Mouse (Mus musculus) olfactory bulb, adult 2 months (tissue): ENCODE data around the gene Nhlrc2. TPM values are rescaled to one million over a fixed set of nuclear protein-coding genes. Genes with fewer than 3 reads are reported as not detected.

Experiments used
- H3K27ac ChIP-seq: fragments of 200-500 bp; 2 replicates; pipeline ENCODE4 v1.5.1; 2012; ENCODE audit warnings: low read depth, low read length; ENCODE audit not compliant: insufficient read depth
- H3K4me1 ChIP-seq: fragments of 200-500 bp; 2 replicates; pipeline ENCODE4 v1.6.1; 2012; ENCODE audit warnings: low read length; ENCODE audit not compliant: control insufficient read depth, insufficient read depth
- H3K4me3 ChIP-seq: fragments of 200-500 bp; 2 replicates; pipeline ENCODE4 v1.5.1; 2012; ENCODE audit warnings: mild to moderate bottlenecking, low read depth, low read length, moderate library complexity; ENCODE audit not compliant: insufficient read depth
- CTCF ChIP-seq: fragments of 200-500 bp; IDR thresholded peaks from 2 replicates; pipeline ENCODE4 v1.5.1; 2012; ENCODE audit warnings: low read depth, mild to moderate bottlenecking, low read length, moderate library complexity; ENCODE audit not compliant: insufficient read depth
- POLR2A ChIP-seq: fragments of 200-500 bp; IDR thresholded peaks from 2 replicates; pipeline ENCODE4 v1.6.1; 2012; ENCODE audit warnings: mild to moderate bottlenecking, low read depth, low read length, moderate library complexity; ENCODE audit not compliant: insufficient read depth
- WGBS: fragments of 180-500 bp; shearing (Covaris S2); methylation state at CpG from one replicate; pipeline ENCODE4 v1.1.7; 2018; 5-methylcytosine and 5-hydroxymethylcytosine counted together
- polyA plus RNA-seq: library from polyadenylated mRNA; stranded (reverse); fragments of >200 nt; gene quantifications from 2 replicates; pipeline ENCODE4 v1.2.4, GENCODE M21; 2012; ENCODE audit warnings: low replicate concordance; ENCODE audit not compliant: missing spikeins, insufficient read depth, insufficient read length

Nhlrc2 gene
- polyA plus RNA-seq, 1 experiment: not detected

- Histone ChIP-seq H3K4me3 (no peak overlapping the region), H3K4me1 (peaks cover 5% of the 10 kb centered on the region; the same call in 1 of the 2 replicates), H3K27ac (no peak overlapping the region)
- TF ChIP-seq CTCF (no peak), POLR2A (no peak)
- 64% methylated on average over 3 of the region's 3 CpGs for WGBS
These were observed 51.9 kb downstream of the Nhlrc2 start for GRCm38 (mm10) chr19:56599996-56600395.

GRCm38 (mm10) chr19:56600797-56601196 is 52.7 kb downstream of the Nhlrc2 start:
- 91% methylated on average over 7 of the region's 7 CpGs for WGBS
- TF ChIP-seq POLR2A: no peak
- TF ChIP-seq CTCF: no peak
- no peak overlapping the region for H3K27ac ChIP-seq
- peaks cover 5% of the 10 kb centered on the region; the same call in 1 of the 2 replicates for H3K4me1 ChIP-seq
- no peak overlapping the region for H3K4me3 ChIP-seq

DNA sequence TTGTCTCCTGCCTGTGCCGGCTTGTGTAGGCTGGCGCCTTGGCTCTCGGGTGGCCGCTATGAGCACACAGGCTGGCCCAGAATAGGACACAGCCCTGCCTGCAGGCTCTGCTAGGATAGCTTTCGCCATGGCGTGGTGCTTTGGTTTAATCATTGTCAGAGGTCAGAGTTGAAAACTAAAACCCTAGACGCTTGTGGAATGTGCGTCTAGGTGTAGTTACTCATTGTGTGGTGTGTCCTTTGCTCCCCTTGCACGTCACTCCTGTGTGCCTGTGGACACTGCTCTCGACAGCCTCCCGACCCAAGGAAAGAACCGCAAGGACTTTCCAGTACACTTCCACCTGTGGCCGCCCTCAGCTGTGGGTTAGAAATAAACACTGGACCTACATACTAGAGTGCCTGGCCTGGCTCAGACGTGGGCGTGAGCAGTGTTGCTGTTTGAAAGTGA is 53.9 kb downstream of the Nhlrc2 start:
- 85% methylated on average over 15 of the region's 15 CpGs for WGBS
- Histone ChIP-seq H3K4me3 (no peak overlapping the region), H3K4me1 (peaks cover 5% of the 10 kb centered on the region; the same call in 1 of the 2 replicates), H3K27ac (no peak overlapping the region)
- TF ChIP-seq POLR2A (no peak), CTCF (no peak)

GRCm38 (mm10) chr19:56608946-56609345 is 60.9 kb downstream of the Nhlrc2 start:
- no peak for TF ChIP-seq CTCF
- no peak for TF ChIP-seq POLR2A
- Histone ChIP-seq H3K27ac (no peak overlapping the region), H3K4me3 (no peak overlapping the region), H3K4me1 (no peaks in the 10 kb centered on the region)
- WGBS: 85% methylated on average over 5 of the region's 5 CpGs

- 89% methylated on average over 5 of the region's 5 CpGs for WGBS
- Histone ChIP-seq H3K4me1 (peaks cover 8% of the 10 kb centered on the region), H3K4me3 (no peak overlapping the region), H3K27ac (no peak overlapping the region)
- TF ChIP-seq CTCF (no peak), POLR2A (no peak)
These were observed 66.1 kb downstream of the Nhlrc2 start for GRCm38 (mm10) chr19:56614131-56614530.

GRCm38 (mm10) chr19:56618845-56619244 is 70.8 kb downstream of the Nhlrc2 start:
- Histone ChIP-seq H3K4me1 (peaks cover 10% of the 10 kb centered on the region), H3K4me3 (no peak overlapping the region), H3K27ac (no peak overlapping the region)
- 33% methylated on average over 9 of the region's 9 CpGs for WGBS
- TF ChIP-seq POLR2A: no peak
- no peak for TF ChIP-seq CTCF

- no peak for TF ChIP-seq POLR2A
- no peak for TF ChIP-seq CTCF
- Histone ChIP-seq H3K27ac (no peak overlapping the region), H3K4me1 (peaks cover 10% of the 10 kb centered on the region), H3K4me3 (no peak overlapping the region)
- WGBS: 66% methylated on average over 4 of the region's 4 CpGs
These were observed 71.5 kb downstream of the Nhlrc2 start for GRCm38 (mm10) chr19:56619546-56619945.

- 93% methylated on average over 7 of the region's 7 CpGs for WGBS
- no peak for TF ChIP-seq CTCF
- TF ChIP-seq POLR2A: no peak
- H3K4me1 ChIP-seq: peaks cover 10% of the 10 kb centered on the region
- no peak overlapping the region for H3K27ac ChIP-seq
- H3K4me3 ChIP-seq: no peak overlapping the region
These were observed 73.8 kb downstream of the Nhlrc2 start for GRCm38 (mm10) chr19:56621876-56622275.

DNA sequence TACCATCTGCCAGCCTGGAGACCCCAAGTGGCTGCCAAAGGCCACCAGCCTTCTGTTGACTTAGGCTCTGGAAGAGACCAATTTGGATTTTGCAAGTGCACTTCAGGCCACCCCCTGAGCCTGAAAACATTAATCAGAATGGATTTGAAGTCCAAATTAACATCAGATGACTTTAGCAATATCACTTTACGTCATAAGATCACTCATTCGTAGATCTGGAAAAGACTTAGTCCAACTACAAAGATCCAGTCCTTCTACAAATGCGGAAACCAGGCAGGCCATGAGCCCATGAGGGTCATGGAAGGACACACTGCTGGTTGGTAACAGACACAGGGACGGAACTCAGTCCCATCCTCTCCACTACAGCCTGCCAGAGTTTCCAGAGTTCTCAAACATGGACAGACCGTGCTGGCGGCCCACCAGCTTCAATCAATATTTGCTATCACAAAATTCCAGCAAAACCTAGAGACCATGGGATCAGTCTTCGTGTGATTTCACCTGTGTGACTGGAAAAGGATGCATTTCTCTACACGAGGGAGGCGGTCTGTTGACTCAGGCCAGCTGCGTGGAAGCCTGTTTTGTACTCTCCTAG is 79.9 kb downstream of the Nhlrc2 start:
- no peak for TF ChIP-seq POLR2A
- no peak for TF ChIP-seq CTCF
- 97% methylated on average over 10 of the region's 10 CpGs for WGBS

More for the DNA sequence above, 79.9 kb downstream of the Nhlrc2 start:
- H3K4me3 ChIP-seq: no peak overlapping the region
- H3K4me1 ChIP-seq: peaks cover 4% of the 10 kb centered on the region; the same call in 1 of the 2 replicates
- H3K27ac ChIP-seq: no peak overlapping the region
